20 mouse cellular contexts compared by ENCODE assay signal in the genomic region with DNA sequence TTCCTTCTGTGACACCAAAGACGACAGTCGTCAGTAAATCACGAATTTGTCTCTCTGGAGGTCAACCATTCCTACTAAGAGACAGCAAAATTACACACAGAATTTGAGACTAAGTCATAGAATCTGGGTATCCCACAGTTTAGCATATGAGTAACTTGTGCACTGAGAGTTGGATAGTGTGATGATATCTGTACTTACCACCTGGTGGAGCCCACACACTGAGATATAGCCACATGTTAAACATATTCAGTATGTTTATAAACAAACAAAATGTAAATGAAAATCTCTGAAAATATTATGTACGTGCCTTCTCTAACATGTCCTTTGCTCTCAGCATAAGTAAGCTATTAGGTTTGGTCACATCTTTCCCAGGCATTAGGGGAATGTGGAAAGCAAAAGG. TPM values are rescaled to one million over a fixed set of nuclear protein-coding genes. Genes with fewer than 3 reads are reported as not detected.
DNase-seq lines count a peak whose midpoint lies in the region; ATAC-seq and TF ChIP-seq lines count a peak whose summit lies in the region.
"Had no signal": no experiment of that assay in that cellular context is flagged by ENCODE, and none has a peak within 500 bp of the region (broad histone marks: within the 10 kb centered on the region; RNA-seq: fewer than 3 reads in every experiment).

No protein-coding gene starts in this region.

- peak; percentile 61; the same call in 1 of the 2 replicates for ATAC-seq in forebrain, embryonic 16.5 days
- no peak for ATAC-seq in forebrain, embryonic 11.5 days (replicated peaks; ENCODE audit: low FRiP score)
- no peak for ATAC-seq in Patski
- ATAC-seq: lung, postnatal 0 days had no signal

- no peak overlapping the region for H3K4me3 ChIP-seq in forebrain, embryonic 16.5 days (replicated peaks; ENCODE audit: low read length)
- H3K4me3 ChIP-seq in forebrain, embryonic 11.5 days (ENCODE audit: low read depth, low read length) = no peak overlapping the region
- H3K4me3 ChIP-seq in left cerebral cortex, adult 2 months = no peak overlapping the region
- H3K4me3 ChIP-seq: heart, embryonic 10.5 days; stomach, embryonic 15.5 days had no signal

- in situ Hi-C loops in Patski (cut with MboI; ENCODE audit: low pct_unique_long_range_greater_than_20kb) = no loop called here

- 82% methylated on average over 4 of the region's 4 CpGs for WGBS in forebrain, embryonic 16.5 days
- 88% methylated on average over 4 of the region's 4 CpGs for WGBS in forebrain, embryonic 11.5 days

- H3K4me2 ChIP-seq in forebrain, embryonic 16.5 days (ENCODE audit: low read length) = no peak overlapping the region
- H3K4me2 ChIP-seq in forebrain, embryonic 11.5 days (ENCODE audit: low read depth, low read length, severe bottlenecking) = no peak overlapping the region
- H3K4me2 ChIP-seq: liver, embryonic 11.5 days; stomach, embryonic 15.5 days had no signal

- CTCF ChIA-PET in Patski (lab: Charles Lee) = no interaction called here

- H3K4me1 ChIP-seq in forebrain, embryonic 16.5 days (replicated peaks; ENCODE audit: control insufficient read depth, insufficient read depth, low read length) = peaks cover 3% of the 10 kb centered on the region
- H3K4me1 ChIP-seq in forebrain, embryonic 11.5 days (replicated peaks; ENCODE audit: control insufficient read depth, insufficient read depth, low read length) = no peaks in the 10 kb centered on the region
- H3K4me1 ChIP-seq: heart, embryonic 10.5 days; stomach, embryonic 15.5 days had no signal

- POLR2A ChIA-PET in Patski (lab: Charles Lee) = no interaction called here

- H3K9ac ChIP-seq in forebrain, embryonic 16.5 days (replicated peaks; ENCODE audit: low read depth, low read length) = no peak overlapping the region
- no peak overlapping the region for H3K9ac ChIP-seq in forebrain, embryonic 11.5 days (ENCODE audit: low read length)
- H3K9ac ChIP-seq: stomach, embryonic 15.5 days had no signal

- H3K27me3 ChIP-seq in forebrain, embryonic 16.5 days (replicated peaks; ENCODE audit: control insufficient read depth, insufficient read depth, low read length) = no peaks in the 10 kb centered on the region
- no peaks in the 10 kb centered on the region for H3K27me3 ChIP-seq in forebrain, embryonic 11.5 days (ENCODE audit: control insufficient read depth, insufficient read depth, low read length)
- H3K27me3 ChIP-seq in Patski = peaks cover 45% of the 10 kb centered on the region
- H3K27me3 ChIP-seq: stomach, embryonic 15.5 days had no signal

- intact Hi-C loops in left cerebral cortex, adult 2 months (cut with DNase I) = no loop called here

- TF ChIP-seq CTCF in left cerebral cortex, adult 2 months (IDR thresholded peaks at IDR 0.05) = peak; percentile 23
- TF ChIP-seq CTCF in Patski (IDR thresholded peaks at IDR 0.05) = peak; percentile 11

- no peaks in the 10 kb centered on the region for H3K36me3 ChIP-seq in forebrain, embryonic 16.5 days (ENCODE audit: control insufficient read depth, insufficient read depth)
- H3K36me3 ChIP-seq in forebrain, embryonic 11.5 days (ENCODE audit: control insufficient read depth, insufficient read depth, low read length) = no peaks in the 10 kb centered on the region
- H3K36me3 ChIP-seq: heart, embryonic 10.5 days; stomach, embryonic 15.5 days had no signal

- H3K9me3 ChIP-seq in forebrain, embryonic 16.5 days (ENCODE audit: control insufficient read depth, low read length) = no peaks in the 10 kb centered on the region
- H3K9me3 ChIP-seq in forebrain, embryonic 11.5 days (ENCODE audit: control insufficient read depth, low read length) = no peaks in the 10 kb centered on the region
- H3K9me3 ChIP-seq: heart, embryonic 10.5 days; stomach, embryonic 15.5 days had no signal

- H3K27ac ChIP-seq in forebrain, embryonic 16.5 days (ENCODE audit: low read length) = no peak overlapping the region
- H3K27ac ChIP-seq in forebrain, embryonic 11.5 days (ENCODE audit: low read depth, low read length) = no peak overlapping the region
- no peak overlapping the region for H3K27ac ChIP-seq in left cerebral cortex, adult 2 months
- H3K27ac ChIP-seq: heart, embryonic 10.5 days; stomach, embryonic 15.5 days had no signal

- no peak for DNase-seq in forebrain, embryonic 11.5 days (ENCODE audit: low spot score)
- no peak for DNase-seq in left cerebral cortex, adult 2 months (ENCODE audit: extremely low spot score in 1 of 2, low spot score in 2 of 2)
- DNase-seq in left cerebral cortex, adult 8-10 months (ENCODE audit: low spot score in 2 of 2) = no peak
- DNase-seq in Patski (ENCODE audit: low read depth, low spot score) = no peak
- peak; percentile 21 for DNase-seq in cerebellum, adult 9-11 months
- DNase-seq in B cell, adult 2 months = no peak
- DNase-seq in c-Kit-positive CD71-positive TER-119-positive erythroid progenitor cells, embryonic 14.5 days (ENCODE audit: low spot score) = no peak
- DNase-seq: gastrocnemius, postnatal 14 days; heart, postnatal 36 days; kidney, adult 9 months; thymus, postnatal 14 days had no signal

RNA-seq across cellular contexts. Expression of gene Ankrd7, which starts 47.1 kb away (rescaled TPM):
- polyA plus RNA-seq in forebrain, embryonic 16.5 days (2015; fragmentation: Nextera tagmentation; extraction: Ambion mirVana) = 0.18 TPM in 1 of 2 replicates, not detected in the other
- 0.31 and 0.60 TPM in 2 replicates for polyA plus RNA-seq in forebrain, embryonic 11.5 days (2014; fragmentation: Nextera tagmentation; extraction: Ambion mirVana)
- not detected for total RNA-seq in left cerebral cortex, adult 2 months (2021)
- total RNA-seq in left cerebral cortex, adult 8-10 months (2022) = not detected
- polyA plus RNA-seq in Patski (2021) = not detected
- total RNA-seq: gastrocnemius, postnatal 14 days; heart, postnatal 36 days; layer of hippocampus, adult 8-10 months; megakaryocyte-erythroid progenitor cell, adult 5-6 weeks had no signal
- polyA plus RNA-seq: embryonic facial prominence, embryonic 11.5 days; lung, postnatal 0 days; small intestine, adult 2 months had no signal
